Mouse (Mus musculus) c-Kit-positive CD71-positive TER-119-positive erythroid progenitor cells, embryonic 14.5 days (primary cell): ENCODE data around the gene Ebf1.

Experiments used
- DNase-seq: peaks from one replicate; pipeline ENCODE4 v3.0.0-alpha.2; 2013; ENCODE audit warnings: low spot score

Gene Ebf1

DNA sequence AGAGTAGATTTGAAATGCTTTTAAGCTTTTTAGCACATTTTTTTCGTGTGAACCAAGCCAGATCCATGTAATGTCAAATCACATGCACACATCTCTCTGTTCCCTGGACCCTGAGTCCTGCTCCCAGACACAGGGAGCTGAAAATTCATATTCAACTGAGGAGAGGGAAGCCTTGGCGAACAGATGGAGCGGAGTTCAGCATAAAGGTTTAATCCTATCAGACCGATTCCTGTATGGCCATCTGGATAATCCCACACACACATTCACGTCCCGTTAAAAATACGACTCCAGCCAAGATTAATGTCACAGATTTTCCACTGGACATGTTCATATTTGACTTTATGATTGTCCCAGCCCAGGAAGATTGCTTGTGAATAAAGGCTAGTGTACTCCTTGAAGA lies 282.8 kb downstream of the Ebf1 start:
- DNase-seq, result no peak

DNA sequence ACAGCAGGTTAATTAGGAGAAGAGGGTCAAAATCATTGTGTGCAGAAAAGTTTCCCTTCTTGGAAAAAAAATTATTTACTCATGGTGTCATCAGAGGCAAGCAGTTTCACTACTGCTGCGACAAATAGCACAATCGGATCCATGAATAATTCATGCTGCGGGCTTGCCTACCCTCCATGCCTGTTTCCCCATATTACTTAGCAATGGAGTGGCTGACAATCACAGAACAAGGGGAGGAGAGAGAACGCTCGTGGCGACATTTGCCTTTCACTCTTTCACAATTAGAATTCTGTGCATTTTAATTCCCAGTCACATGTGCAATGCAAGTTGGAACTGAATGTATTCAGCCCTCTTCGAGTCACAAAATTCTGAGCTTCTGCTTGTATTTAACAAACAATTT lies 283.4 kb downstream of the Ebf1 start:
- DNase-seq, result no peak

DNA sequence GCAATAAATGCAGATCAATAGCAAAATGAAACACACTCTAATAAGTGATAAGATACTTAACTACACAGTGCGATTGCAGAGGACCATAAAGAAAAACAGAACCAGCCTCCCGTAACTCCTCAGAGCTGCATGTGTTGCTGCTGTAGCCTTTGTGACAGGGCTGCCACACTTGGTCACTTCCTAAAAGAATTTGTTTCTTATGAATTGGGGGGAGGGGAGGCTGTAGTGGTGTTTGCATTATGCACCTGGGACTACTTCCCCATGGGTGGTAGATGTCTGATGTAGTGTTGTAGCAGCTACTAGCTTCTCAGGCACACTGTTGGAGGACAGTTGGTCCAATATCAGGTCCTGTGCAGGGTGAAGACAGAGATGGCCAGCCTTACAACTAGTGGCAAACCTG lies 284.6 kb downstream of the Ebf1 start:
- DNase-seq, result no peak

DNA sequence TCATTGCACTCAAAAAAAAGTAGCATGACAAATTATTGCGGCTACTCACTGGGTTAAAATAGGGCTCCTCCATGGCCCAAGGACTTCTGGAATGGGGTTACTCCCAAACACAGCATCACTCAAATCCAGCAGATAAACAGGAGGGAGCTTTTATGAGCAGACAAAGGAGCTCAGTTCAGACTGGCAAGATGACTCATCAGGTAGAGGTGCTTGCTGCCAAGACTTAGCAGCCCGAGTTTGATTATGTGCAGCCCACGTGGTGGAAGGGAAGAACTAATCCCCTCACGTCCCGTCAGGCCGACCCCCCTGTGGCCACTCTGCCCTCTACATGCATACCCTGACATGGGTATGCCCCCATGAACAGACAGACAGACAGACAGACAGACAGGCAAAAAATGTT lies 285.0 kb downstream of the Ebf1 start:
- no peak for DNase-seq

DNA sequence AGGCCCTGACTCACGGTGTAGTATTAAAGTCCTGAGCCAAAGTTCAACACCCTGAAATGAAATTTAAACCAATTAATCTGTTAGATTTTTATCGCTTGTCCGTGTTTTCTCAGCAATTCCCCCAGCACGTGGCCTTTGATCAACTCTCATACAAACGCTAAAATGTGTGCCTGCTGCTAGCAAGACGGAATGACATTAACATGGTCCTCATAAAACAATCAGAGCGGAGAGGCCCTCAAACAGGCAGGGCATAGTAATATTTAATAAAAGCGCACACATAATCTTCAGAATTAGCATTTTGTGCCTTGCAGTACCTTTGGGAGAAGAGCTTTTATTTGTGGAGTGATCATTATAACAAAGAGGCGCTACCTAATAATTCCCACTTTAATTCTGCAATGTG lies 287.0 kb downstream of the Ebf1 start:
- DNase-seq, result no peak

DNA sequence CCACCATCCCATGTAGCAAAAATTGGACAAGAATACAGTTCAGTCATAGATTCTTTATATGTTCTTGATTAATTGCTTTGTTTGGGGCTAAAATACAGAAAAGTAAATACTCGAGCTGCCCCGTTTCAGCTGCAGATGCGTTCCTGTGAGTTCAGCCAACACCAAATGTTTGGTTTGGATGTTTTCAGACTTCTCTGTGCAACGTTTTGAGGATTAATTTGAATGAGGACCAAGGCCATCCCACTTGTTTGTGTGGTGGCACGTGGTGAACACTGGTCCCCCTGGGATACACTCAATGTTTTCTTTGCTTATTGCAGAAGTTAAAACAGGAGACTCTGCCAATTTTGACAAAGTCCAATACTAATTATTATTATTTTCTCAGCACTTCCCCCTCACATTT lies 289.3 kb downstream of the Ebf1 start:
- no peak for DNase-seq

DNA sequence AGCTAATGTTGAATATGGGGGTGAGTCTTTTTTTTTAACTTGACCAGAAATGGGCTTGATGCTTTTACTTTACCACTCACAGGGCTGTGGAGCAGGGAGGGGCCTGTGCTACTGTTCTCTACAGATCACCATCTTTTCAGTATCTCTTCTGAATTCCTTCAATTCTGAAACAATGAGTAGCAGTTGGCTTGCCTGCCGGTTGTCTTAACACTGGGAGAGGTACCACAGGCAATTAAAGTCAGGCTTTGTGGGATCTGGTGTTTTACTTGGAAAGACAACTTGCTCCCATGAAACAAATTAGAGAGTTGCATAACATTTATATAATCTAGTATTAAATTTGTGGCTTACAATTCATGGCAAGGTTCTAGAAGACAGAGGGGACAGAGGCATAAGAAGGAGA lies 294.6 kb downstream of the Ebf1 start:
- no peak for DNase-seq

DNA sequence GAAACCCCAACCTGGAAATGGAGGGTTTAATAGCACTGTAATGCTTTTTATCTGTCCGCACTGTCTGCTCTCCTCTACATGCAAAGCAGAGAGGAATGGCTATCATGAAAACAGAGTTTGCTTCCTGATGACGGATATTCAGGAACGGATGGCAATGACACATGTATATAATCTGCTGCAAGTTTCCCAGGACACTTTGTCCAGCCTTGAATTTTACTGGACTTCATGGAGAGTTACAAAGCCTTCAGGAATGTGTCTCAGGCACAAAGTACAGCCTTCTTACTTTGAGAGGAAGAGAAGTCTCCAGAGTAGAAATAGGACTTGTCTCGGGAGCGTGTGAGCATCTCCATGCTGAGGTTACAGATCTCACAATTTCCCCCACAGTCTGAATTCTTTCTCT lies 296.7 kb downstream of the Ebf1 start:
- no peak for DNase-seq

DNA sequence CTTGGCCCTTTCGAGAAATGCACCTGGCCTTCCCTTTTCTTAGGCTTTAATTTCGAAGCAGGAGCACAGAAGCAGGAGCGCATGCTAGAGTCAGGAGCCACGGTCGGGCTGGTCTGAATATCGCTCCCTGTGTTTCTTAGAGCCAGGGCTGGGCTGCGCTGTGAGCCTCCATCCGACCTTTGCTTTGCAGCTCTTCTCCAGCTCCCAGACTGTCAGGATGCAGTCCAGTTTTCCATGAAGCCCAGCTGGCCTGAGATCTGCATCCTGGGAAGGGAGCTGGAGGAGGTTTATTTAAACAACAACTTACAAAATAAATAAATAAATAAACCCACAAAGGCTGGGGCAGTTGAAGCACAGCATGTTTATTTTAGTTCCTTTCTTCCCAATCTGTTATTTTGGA lies 299.9 kb downstream of the Ebf1 start:
- DNase-seq, result no peak

DNA sequence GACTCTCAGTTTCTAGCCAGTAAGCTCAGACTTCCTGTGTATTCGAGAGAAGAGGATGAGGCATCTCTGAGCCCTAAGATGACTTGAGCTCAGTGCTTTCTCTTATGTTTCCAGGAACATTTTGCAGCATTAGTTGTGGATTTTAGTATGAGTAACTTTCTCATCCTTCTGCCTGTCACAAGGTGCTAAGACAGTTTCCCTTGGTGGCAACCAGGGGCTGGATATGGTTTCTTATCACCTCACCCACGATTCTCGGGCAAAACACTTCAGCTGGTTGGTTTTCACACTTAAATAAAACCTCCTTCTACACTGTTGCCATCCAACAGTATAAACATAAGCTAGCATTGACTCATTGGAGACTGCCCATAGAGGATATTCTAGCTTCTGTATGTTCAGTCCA lies 306.0 kb downstream of the Ebf1 start:
- no peak for DNase-seq

DNA sequence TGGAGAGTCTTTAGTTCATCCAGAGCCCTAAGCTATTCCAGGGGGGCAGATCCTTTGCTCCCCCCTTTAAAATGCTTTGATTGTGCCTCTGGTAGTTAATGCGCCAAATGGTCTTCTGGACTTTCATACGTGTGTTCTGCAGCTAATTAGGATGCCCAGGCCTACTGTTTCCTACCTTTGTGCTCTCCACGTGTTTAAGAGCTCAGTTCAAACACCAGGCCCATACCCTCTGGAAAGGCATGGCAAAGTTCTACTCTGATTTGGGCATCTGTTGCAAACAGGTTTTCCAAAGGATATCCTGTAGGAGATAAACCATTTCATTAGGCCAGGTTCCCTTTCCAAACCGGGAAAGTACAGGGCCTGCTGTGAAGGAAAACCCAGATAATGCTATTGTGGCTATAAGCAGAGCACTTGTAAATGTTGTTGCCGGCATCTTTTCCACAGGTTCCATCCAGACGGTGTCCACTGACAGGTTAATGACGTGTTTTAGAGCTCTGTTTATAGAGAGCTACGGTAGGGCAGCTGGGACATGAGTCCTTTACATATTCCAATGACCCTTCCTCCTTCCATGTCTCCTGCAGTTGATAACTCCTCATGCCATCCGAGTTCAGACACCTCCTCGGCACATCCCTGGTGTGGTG lies 306.9 kb downstream of the Ebf1 start:
- DNase-seq, result no peak

DNA sequence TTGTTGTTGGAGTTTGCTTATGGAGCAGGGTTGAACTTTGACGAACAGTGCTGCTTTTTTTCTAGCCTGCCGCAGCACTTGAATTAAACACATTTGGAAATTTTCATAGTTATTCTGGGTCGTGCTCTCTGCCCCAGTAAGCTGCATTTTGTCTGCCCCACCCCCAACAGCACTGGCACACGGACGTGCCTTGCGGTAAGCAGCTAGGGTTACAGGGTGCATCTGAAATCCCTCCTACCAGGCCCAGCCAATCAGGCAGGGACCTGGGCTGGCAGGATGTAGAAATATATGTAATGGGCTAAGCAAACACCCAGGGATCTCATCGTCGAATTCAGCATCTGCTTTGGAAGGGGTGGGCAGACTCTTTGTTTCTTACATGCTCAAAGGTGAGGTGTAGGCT lies 307.8 kb downstream of the Ebf1 start:
- no peak for DNase-seq

DNA sequence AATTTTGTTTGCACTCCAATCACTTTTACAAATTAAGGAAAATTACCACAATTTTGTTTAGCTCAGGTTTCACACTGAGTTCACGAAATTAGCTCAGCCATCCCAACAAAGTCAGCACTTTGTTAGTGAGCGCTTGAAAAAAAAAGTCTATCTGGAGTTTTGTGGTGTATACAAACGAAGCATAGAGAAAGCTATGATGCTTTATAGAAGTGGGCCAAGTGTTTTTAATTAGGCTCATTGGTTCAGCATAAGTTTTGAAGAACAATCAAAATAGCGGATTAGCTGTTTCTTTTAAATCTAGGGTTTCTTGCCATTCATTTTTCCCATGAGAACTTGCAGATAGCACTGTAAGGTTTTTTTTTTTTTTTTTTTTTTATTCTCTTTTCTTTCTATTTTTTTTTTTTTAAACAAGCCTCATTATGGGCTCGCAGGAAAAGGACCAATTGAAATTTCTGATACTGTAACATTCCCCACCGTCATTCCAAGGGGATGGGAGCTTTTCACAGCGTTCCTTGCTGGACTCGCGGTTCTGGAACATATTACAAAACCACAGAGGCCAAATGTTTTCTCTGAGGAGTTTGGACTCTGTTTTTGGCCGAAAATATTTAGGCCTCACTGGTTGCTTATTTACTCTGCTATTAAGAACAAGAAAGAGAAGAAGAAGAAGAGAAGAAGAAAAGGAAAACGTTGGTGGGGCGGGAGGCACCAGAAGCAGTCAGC lies 308.8 kb downstream of the Ebf1 start:
- DNase-seq, result no peak

DNA sequence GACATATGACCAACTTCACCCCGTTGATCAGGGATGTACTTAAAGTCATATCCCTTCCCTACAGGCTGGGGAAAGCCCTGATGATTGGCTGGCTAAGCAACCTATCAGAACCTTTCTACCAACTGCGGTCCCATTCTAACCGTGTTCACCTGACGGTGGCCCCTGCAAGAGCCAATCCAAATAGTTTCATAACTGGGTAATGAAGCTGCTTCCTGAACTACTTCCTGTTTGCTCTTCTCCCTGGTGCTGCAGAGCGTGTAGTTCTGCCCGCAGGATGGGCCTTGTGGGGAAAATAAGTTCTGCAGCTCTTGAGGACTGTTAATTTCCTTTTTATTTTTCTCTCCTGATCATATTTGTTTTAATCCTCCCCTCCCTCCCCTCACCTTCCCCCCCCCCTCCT lies 311.3 kb downstream of the Ebf1 start:
- DNase-seq, result no peak

DNA sequence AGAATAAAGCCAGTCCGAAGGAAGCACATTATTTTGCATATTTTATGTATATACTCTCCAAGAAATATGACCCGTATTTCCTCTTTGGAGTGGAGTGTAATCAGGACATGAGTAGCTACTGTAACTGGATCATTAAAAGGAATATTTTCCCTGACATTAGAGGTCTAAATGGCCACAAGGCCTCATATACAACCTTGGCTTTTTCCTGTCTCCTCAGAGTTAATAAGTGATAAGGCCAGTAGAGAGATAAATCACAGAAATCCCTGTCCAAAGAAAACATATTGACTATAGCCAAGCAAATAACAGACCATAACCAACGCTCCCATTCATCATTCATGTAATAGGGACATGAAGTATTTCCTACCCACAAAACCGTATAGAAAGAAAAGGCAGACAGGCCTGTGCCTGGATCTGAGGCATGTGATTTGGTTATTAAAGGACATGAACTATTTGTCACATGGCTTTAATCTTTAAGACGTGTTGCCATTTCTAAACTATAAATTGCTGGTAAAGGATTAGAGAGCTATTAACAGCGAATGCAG lies 315.9 kb downstream of the Ebf1 start:
- DNase-seq, result no peak

DNA sequence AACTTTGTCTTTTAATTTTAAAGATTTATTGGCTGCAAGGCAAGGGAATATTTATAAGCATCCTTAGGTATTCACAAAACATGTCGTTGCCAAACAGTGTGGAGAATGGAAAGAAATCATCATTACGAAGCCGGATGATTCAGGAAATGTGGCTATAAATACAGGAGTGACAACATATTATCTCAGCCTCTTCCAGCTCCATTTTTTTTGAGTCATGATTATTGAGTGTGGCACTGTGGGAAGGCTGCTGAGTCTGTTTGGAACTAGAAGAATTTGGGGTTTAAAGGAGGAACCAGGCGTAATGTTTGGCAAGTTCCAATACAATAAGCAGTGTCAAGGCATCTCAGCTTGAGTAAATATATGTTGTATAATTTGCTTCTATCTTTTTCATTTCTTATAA lies 326.7 kb downstream of the Ebf1 start:
- no peak for DNase-seq

DNA sequence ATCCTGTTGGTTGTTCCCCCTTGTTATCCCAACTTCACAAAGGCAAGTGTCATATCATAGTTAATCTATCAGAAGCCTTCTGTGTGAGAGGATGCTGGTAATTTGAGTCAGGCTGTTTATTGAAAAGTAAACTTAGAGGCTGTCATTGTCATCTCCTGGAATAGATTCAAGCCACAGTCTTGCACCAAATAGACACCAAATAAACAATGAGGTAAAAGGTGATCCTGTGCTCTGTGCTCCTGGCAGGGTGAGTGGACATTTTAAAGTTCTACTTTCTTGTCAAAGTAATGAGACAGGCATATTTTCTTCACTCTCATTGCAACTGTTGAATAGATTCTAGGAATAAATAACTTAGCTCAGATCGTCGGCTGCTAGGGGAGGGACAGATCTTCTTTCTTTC lies 327.3 kb downstream of the Ebf1 start:
- DNase-seq, result no peak

DNA sequence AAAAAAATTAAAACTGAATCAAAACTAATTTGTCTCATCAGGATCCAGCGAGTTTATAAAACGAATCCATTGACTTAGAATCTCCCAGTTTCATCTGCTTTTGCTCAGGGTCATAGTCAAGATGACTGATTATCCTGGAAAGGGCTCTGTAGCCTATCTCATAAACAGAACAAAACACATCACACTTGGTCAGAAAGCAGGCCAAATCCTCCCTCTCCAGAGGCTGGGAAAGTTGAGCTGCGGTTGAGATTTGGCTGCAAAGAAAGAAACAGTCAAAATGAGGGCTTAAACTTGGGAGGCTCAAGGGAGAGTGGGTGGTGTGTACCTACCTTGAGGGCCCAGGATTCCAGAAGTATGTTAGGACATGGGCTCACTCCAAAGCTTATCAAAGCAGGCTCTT lies 329.5 kb downstream of the Ebf1 start:
- no peak for DNase-seq

DNA sequence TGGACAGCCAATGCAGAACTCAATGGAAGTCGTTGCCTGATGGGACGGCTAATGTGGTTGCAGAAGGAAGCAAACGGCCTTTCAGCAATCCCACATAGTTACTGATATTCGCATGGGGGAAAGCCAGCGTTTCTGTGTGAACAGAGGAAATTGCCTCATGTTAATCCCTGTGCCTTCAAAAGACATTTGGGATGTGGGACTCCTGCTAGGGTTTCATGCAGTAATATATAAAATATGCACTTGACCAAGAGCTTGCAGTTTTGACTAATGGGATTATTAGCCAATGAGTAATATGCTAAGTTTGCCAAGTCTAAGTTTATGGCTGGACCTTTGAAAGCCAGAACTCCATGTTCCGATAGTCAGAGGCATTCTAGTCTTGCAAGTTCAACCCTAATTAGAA lies 331.4 kb downstream of the Ebf1 start:
- no peak for DNase-seq

DNA sequence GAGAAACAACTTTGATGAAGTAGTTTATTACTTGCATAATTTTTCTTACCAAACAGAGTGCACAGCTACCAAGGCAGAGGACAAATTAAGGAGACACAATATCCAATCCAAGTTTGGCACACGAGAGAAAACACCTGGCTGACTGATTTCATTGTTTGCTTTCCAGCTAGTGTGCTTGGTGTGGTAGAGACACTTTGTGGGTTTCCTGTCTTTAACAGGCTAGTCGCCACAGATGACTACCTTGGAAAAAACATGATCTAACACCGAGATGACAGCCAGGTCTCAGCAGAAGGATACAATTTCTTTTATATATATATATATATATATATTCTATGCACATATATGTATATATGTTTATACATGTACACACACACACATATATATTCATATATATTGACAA lies 332.0 kb downstream of the Ebf1 start:
- DNase-seq, result no peak

DNA sequence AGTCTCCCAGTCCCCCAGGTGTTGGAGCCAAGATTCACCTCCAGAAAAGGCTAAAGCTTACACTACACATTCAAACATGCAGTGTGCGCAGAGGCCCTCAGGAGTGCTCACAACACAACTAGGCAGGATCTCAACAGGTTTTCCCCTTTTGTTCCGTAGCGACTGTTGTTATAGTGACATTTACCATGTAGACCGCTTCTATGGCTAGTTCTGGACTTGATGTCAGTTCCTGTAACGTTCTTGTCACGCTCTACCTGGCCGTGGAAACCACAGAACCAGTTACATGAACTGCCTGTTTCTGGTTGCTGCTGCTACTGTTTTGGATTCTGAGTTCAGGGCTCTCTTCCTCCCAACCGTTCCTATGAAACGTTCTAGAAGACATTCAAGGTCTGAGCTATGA lies 333.2 kb downstream of the Ebf1 start:
- DNase-seq, result no peak

DNA sequence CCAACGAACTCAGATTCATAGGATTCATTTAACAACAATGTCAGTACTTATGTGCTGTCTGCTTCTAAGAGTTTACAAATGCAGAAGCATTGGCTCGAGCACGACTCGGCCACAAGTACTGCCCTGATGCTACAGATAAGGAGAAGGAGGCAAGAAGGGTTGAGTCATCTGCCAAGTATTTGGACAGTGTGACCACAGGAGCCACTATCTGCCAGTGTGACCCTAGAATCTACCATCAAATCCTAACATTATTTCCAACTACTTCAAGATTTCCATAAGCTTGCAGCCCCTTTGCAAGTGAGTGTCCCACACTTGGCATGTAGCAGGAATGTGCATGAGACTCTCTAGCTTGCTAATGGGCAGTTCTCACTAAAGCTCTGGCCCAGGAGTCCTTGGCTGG lies 334.4 kb downstream of the Ebf1 start:
- DNase-seq, result no peak

DNA sequence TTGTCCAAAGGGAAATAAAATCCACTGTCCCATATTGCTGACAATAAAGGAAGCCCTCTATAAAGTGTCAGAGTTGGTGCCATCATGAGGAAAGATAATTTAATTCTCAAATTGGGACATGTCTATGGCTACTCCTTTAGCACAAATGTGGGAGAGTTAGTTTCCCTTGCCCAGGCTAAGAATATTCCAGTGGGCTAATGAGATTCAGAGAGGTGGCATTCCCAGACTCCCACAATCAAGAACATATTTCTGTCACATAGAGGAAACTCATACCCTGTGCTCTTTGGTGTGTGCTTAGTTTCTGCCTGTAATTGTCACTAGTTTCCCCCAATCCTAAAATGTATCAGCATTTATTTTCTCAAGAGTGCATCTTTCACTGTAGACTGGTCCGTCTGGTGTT lies 336.2 kb downstream of the Ebf1 start:
- DNase-seq, result no peak

DNA sequence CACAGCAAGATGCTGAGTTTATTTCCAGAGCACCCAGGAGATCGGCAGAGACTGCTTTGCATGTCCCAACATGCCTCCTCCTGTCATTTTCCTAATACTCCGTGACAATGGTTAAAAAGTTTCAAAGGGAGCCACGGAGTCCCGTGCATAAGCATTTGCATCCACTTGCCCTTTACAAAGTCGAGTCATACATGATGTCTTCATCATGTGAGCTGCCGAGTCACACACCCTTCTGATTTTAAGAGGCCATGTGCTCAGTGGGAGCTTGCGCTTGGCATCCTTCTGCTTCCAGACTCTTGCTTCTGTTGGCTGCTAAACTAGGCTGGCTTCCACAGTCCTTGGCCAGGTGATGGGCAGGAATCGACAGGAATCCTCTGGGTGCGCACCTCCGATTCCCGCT lies 336.7 kb downstream of the Ebf1 start:
- DNase-seq, result no peak
